Mouse (Mus musculus) layer of hippocampus, adult 9-11 months (tissue): ENCODE data around the gene Ccdc74a.

Experiments
- DNase-seq: peaks from one replicate; pipeline ENCODE4 v3.0.0; 2022

Gene Ccdc74a

GRCm38 (mm10) chr16:17642311-17642710 is 4.0 kb upstream of the Ccdc74a start:
- DNase-seq = peak; percentile 78

- no peak for DNase-seq
These were observed 2.8 kb upstream of the Ccdc74a start for GRCm38 (mm10) chr16:17643437-17643990.

GRCm38 (mm10) chr16:17647156-17647555 is 886 bp downstream of the Ccdc74a start:
- DNase-seq = no peak

- no peak for DNase-seq
These were observed 1.5 kb downstream of the Ccdc74a start for GRCm38 (mm10) chr16:17647566-17648340.

- DNase-seq = peak; percentile 55
These were observed 3.8 kb downstream of the Ccdc74a start for GRCm38 (mm10) chr16:17649925-17650605.

- no peak for DNase-seq
These were observed 4.4 kb downstream of the Ccdc74a start for GRCm38 (mm10) chr16:17650711-17651110.

GRCm38 (mm10) chr16:17652607-17653006 is 6.3 kb downstream of the Ccdc74a start:
- DNase-seq = no peak

- DNase-seq = no peak
These were observed 7.3 kb downstream of the Ccdc74a start for GRCm38 (mm10) chr16:17653601-17654000.

- DNase-seq = no peak
These were observed 8.0 kb downstream of the Ccdc74a start for GRCm38 (mm10) chr16:17654188-17654795.

GRCm38 (mm10) chr16:17656212-17656871 is 10.1 kb downstream of the Ccdc74a start:
- DNase-seq = no peak

- no peak for DNase-seq
These were observed 19.3 kb downstream of the Ccdc74a start for GRCm38 (mm10) chr16:17665568-17665967.

GRCm38 (mm10) chr16:17669886-17670285 is 23.6 kb downstream of the Ccdc74a start:
- DNase-seq = no peak

- DNase-seq = no peak
These were observed 48.6 kb downstream of the Ccdc74a start for GRCm38 (mm10) chr16:17694860-17695259.
